Mouse (Mus musculus): ENCODE results near the gene Ccdc73. TPM values are rescaled to one million over a fixed set of nuclear protein-coding genes. Genes with fewer than 3 reads are reported as not detected.
"Not testable (repeated sequence)": the region's sequence is repeated elsewhere in the genome, so short reads cannot be mapped to it uniquely, and the experiment has no call there.

Gene Ccdc73
- polyA plus RNA-seq (2014; fragmentation: Nextera tagmentation; extraction: Ambion mirVana) = 5.5 and 6.6 TPM in 2 replicates

GRCm38 (mm10) chr2:104867282-104867855, at the start of gene Ccdc73:
TSS of gene Ccdc73 (plus strand) at chr2:104867805.
- DNase-seq (ENCODE audit: low spot score) (no peak), ATAC-seq (replicated peaks; ENCODE audit: low FRiP score) (no peak)
- Histone ChIP-seq H3K27ac (ENCODE audit: low read depth, low read length) (no peak within 1 kb of the TSS), H3K4me1 (replicated peaks; ENCODE audit: control insufficient read depth, insufficient read depth, low read length) (no peaks in the 10 kb centered on the region), H3K9ac (ENCODE audit: low read length) (no peak within 1 kb of the TSS), H3K36me3 (ENCODE audit: control insufficient read depth, insufficient read depth, low read length) (no peaks in the 10 kb centered on the region), H3K27me3 (ENCODE audit: control insufficient read depth, insufficient read depth, low read length) (no peaks in the 10 kb centered on the region), H3K9me3 (ENCODE audit: control insufficient read depth, low read length) (no peaks in the 10 kb centered on the region), H3K4me3 (ENCODE audit: low read depth, low read length) (no peak within 1 kb of the TSS), H3K4me2 (ENCODE audit: low read depth, low read length, severe bottlenecking) (no peak within 1 kb of the TSS)
- 93% methylated on average over 13 of the region's 13 CpGs for WGBS

DNA sequence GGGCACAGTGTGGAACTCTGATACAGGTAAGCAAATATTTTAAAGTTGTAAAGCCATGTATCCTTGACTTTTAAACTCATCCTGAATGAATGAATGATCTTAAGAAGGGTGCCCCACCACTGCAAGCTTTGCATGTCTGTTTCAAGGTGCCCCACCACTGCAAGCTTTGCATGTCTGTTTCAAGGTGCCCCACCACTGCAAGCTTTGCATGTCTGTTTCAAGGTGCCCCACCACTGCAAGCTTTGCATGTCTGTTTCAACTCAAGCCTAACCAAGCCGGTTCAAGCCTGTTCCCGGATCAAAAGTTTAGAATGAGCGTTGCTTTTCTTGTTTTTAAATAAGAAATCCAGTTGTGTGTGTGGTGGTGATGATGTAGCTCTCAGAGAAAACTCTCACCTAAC, 48.8 kb upstream of the Ccdc73 start:
- H3K9me3 ChIP-seq (ENCODE audit: control insufficient read depth, low read length); H3K27me3 ChIP-seq (ENCODE audit: control insufficient read depth, insufficient read depth, low read length); H3K4me3 ChIP-seq (ENCODE audit: low read depth, low read length); H3K4me2 ChIP-seq (ENCODE audit: low read depth, low read length, severe bottlenecking); H3K36me3 ChIP-seq (ENCODE audit: control insufficient read depth, insufficient read depth, low read length); DNase-seq (ENCODE audit: low spot score); ATAC-seq (replicated peaks; ENCODE audit: low FRiP score); H3K27ac ChIP-seq (ENCODE audit: low read depth, low read length); H3K9ac ChIP-seq (ENCODE audit: low read length); H3K4me1 ChIP-seq (replicated peaks; ENCODE audit: control insufficient read depth, insufficient read depth, low read length): not testable (repeated sequence)
- 84% methylated on average over 3 of the region's 3 CpGs for WGBS

DNA sequence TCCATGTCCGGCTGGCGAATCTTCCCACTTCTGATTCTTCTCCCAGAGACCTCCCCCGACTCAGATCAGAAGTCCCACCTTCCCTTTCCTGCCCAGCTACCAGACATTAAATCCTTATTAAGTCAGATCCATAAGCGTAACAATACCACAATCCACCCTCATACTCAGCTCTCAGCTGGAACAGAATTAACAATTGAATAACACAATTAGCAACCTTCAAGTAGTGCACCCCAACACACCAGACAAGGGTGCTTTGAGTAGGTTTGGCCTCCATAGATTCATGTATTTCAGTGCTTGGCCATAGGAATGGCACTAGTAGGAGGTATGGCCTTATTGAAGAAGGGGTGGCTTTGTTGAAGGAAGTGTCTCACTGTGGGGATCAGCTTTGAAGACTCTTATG, 41.4 kb upstream of the Ccdc73 start:
- Histone ChIP-seq H3K9ac (ENCODE audit: low read length) (no peak overlapping the region), H3K4me2 (ENCODE audit: low read depth, low read length, severe bottlenecking) (no peak overlapping the region), H3K36me3 (ENCODE audit: control insufficient read depth, insufficient read depth, low read length) (no peaks in the 10 kb centered on the region), H3K4me3 (ENCODE audit: low read depth, low read length) (no peak overlapping the region), H3K4me1 (replicated peaks; ENCODE audit: control insufficient read depth, insufficient read depth, low read length) (no peaks in the 10 kb centered on the region), H3K9me3 (ENCODE audit: control insufficient read depth, low read length) (no peaks in the 10 kb centered on the region), H3K27me3 (ENCODE audit: control insufficient read depth, insufficient read depth, low read length) (no peaks in the 10 kb centered on the region), H3K27ac (ENCODE audit: low read depth, low read length) (no peak overlapping the region)
- ATAC-seq (replicated peaks; ENCODE audit: low FRiP score) (no peak), DNase-seq (ENCODE audit: low spot score) (no peak)
- 92% methylated on average over 4 of the region's 4 CpGs for WGBS

GRCm38 (mm10) chr2:104832486-104832885, 35.1 kb upstream of the Ccdc73 start:
- Histone ChIP-seq H3K27ac (ENCODE audit: low read depth, low read length) (no peak overlapping the region), H3K4me3 (ENCODE audit: low read depth, low read length) (no peak overlapping the region), H3K27me3 (ENCODE audit: control insufficient read depth, insufficient read depth, low read length) (no peaks in the 10 kb centered on the region), H3K4me2 (ENCODE audit: low read depth, low read length, severe bottlenecking) (no peak overlapping the region), H3K9me3 (ENCODE audit: control insufficient read depth, low read length) (no peaks in the 10 kb centered on the region), H3K36me3 (ENCODE audit: control insufficient read depth, insufficient read depth, low read length) (no peaks in the 10 kb centered on the region), H3K9ac (ENCODE audit: low read length) (no peak overlapping the region), H3K4me1 (replicated peaks; ENCODE audit: control insufficient read depth, insufficient read depth, low read length) (no peaks in the 10 kb centered on the region)
- ATAC-seq (replicated peaks; ENCODE audit: low FRiP score) = no peak
- WGBS = 94% methylated on average over 2 of the region's 2 CpGs
- DNase-seq (ENCODE audit: low spot score) = no peak

DNA sequence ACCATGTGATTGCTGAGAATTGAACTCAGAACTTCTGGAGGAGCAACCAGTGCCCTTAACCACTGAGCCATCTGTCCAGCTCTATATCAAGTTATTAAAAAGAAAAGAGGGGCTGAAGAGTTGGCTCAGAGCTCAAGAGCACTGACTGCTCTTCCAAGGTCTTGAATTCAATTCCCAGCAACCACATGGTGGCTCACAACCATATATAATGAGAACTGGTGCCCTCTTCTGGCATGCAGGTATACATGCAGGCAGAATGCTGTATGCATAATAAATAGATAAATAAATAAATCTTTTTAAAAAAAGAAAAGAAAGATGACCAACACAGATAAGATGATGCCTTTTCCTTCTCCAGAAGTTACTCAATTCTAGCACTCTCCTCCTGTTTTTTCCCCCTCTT, 26.6 kb upstream of the Ccdc73 start:
- H3K27me3 ChIP-seq (ENCODE audit: control insufficient read depth, insufficient read depth, low read length) = no peaks in the 10 kb centered on the region
- H3K4me1 ChIP-seq (replicated peaks; ENCODE audit: control insufficient read depth, insufficient read depth, low read length) = no peaks in the 10 kb centered on the region
- no peaks in the 10 kb centered on the region for H3K36me3 ChIP-seq (ENCODE audit: control insufficient read depth, insufficient read depth, low read length)
- ATAC-seq (replicated peaks; ENCODE audit: low FRiP score) (no peak), DNase-seq (ENCODE audit: low spot score) (no peak)
- no peaks in the 10 kb centered on the region for H3K9me3 ChIP-seq (ENCODE audit: control insufficient read depth, low read length)
- H3K9ac ChIP-seq (ENCODE audit: low read length) = no peak overlapping the region
- no peak overlapping the region for H3K4me3 ChIP-seq (ENCODE audit: low read depth, low read length)
- no peak overlapping the region for H3K27ac ChIP-seq (ENCODE audit: low read depth, low read length)
- H3K4me2 ChIP-seq (ENCODE audit: low read depth, low read length, severe bottlenecking) = no peak overlapping the region

GRCm38 (mm10) chr2:104841736-104842135, 25.9 kb upstream of the Ccdc73 start:
- no peak overlapping the region for H3K4me3 ChIP-seq (ENCODE audit: low read depth, low read length)
- H3K27ac ChIP-seq (ENCODE audit: low read depth, low read length) = no peak overlapping the region
- DNase-seq (ENCODE audit: low spot score) = no peak
- no peaks in the 10 kb centered on the region for H3K4me1 ChIP-seq (replicated peaks; ENCODE audit: control insufficient read depth, insufficient read depth, low read length)
- no peaks in the 10 kb centered on the region for H3K27me3 ChIP-seq (ENCODE audit: control insufficient read depth, insufficient read depth, low read length)
- H3K9me3 ChIP-seq (ENCODE audit: control insufficient read depth, low read length) = no peaks in the 10 kb centered on the region
- H3K9ac ChIP-seq (ENCODE audit: low read length) = no peak overlapping the region
- H3K36me3 ChIP-seq (ENCODE audit: control insufficient read depth, insufficient read depth, low read length) = no peaks in the 10 kb centered on the region
- H3K4me2 ChIP-seq (ENCODE audit: low read depth, low read length, severe bottlenecking) = no peak overlapping the region
- ATAC-seq (replicated peaks; ENCODE audit: low FRiP score) = no peak
- WGBS = 88% methylated on average over 7 of the region's 7 CpGs

DNA sequence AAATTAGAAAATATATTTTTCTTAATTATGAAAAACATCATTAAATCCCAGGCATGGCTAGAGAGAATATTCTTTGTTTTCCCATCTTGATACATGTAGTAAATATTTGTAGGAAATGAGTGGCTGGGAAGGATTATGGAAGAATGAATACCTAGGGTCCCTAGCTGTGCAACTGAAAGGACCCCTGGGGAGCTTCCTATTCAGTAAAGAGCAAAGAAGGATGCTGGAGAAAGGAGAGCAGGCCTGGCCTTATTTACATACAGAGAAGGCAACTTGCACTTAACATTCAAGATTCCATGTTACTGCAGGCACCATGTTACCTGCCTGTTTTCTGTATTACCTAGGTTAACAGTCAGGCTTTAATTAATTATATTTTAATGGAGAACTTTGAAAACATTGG, 25.0 kb upstream of the Ccdc73 start:
- DNase-seq (ENCODE audit: low spot score) (no peak), ATAC-seq (replicated peaks; ENCODE audit: low FRiP score) (no peak)
- Histone ChIP-seq H3K27me3 (ENCODE audit: control insufficient read depth, insufficient read depth, low read length) (no peaks in the 10 kb centered on the region), H3K4me3 (ENCODE audit: low read depth, low read length) (no peak overlapping the region), H3K27ac (ENCODE audit: low read depth, low read length) (no peak overlapping the region), H3K9ac (ENCODE audit: low read length) (no peak overlapping the region), H3K9me3 (ENCODE audit: control insufficient read depth, low read length) (no peaks in the 10 kb centered on the region), H3K4me1 (replicated peaks; ENCODE audit: control insufficient read depth, insufficient read depth, low read length) (no peaks in the 10 kb centered on the region), H3K4me2 (ENCODE audit: low read depth, low read length, severe bottlenecking) (no peak overlapping the region), H3K36me3 (ENCODE audit: control insufficient read depth, insufficient read depth, low read length) (no peaks in the 10 kb centered on the region)

GRCm38 (mm10) chr2:104846638-104847414, 20.8 kb upstream of the Ccdc73 start:
- Histone ChIP-seq H3K4me2 (ENCODE audit: low read depth, low read length, severe bottlenecking) (no peak overlapping the region), H3K27me3 (ENCODE audit: control insufficient read depth, insufficient read depth, low read length) (peaks cover 10% of the 10 kb centered on the region), H3K9me3 (ENCODE audit: control insufficient read depth, low read length) (no peaks in the 10 kb centered on the region), H3K36me3 (ENCODE audit: control insufficient read depth, insufficient read depth, low read length) (no peaks in the 10 kb centered on the region), H3K4me1 (replicated peaks; ENCODE audit: control insufficient read depth, insufficient read depth, low read length) (0 out of 2 replicates have a peak, but pooled peaks cover 3% of the 10 kb centered on the region), H3K9ac (ENCODE audit: low read length) (no peak overlapping the region), H3K4me3 (ENCODE audit: low read depth, low read length) (no peak overlapping the region), H3K27ac (ENCODE audit: low read depth, low read length) (no peak overlapping the region)
- ATAC-seq (replicated peaks; ENCODE audit: low FRiP score) (no peak), DNase-seq (ENCODE audit: low spot score) (no peak)
- WGBS = 59% methylated on average over 4 of the region's 4 CpGs

GRCm38 (mm10) chr2:104847645-104848044, 20.0 kb upstream of the Ccdc73 start:
- H3K27me3 ChIP-seq (ENCODE audit: control insufficient read depth, insufficient read depth, low read length) = peaks cover 10% of the 10 kb centered on the region
- H3K4me2 ChIP-seq (ENCODE audit: low read depth, low read length, severe bottlenecking) = no peak overlapping the region
- no peak for DNase-seq (ENCODE audit: low spot score)
- WGBS = 57% methylated on average over 2 of the region's 2 CpGs
- H3K4me1 ChIP-seq (replicated peaks; ENCODE audit: control insufficient read depth, insufficient read depth, low read length) = 0 out of 2 replicates have a peak, but pooled peaks cover 3% of the 10 kb centered on the region
- H3K4me3 ChIP-seq (ENCODE audit: low read depth, low read length) = no peak overlapping the region
- no peaks in the 10 kb centered on the region for H3K36me3 ChIP-seq (ENCODE audit: control insufficient read depth, insufficient read depth, low read length)
- H3K9me3 ChIP-seq (ENCODE audit: control insufficient read depth, low read length) = no peaks in the 10 kb centered on the region
- no peak overlapping the region for H3K27ac ChIP-seq (ENCODE audit: low read depth, low read length)
- H3K9ac ChIP-seq (ENCODE audit: low read length) = no peak overlapping the region
- no peak for ATAC-seq (replicated peaks; ENCODE audit: low FRiP score)

Data from forebrain, embryonic 11.5 days (tissue).